Mouse (Mus musculus) liver, postnatal 0 days (tissue): ENCODE measurements around the gene Sgms1. TPM values are rescaled to one million over a fixed set of nuclear protein-coding genes. Genes with fewer than 3 reads are reported as not detected.
"Not testable (repeated sequence)": the region's sequence is repeated elsewhere in the genome, so short reads cannot be mapped to it uniquely, and the experiment has no call there.

Experiments used
- ATAC-seq: fragments of 200-750 bp; cut with Nextera tagmentation; 2 replicates; pipeline ENCODE4 v1.8.0; 2017; ENCODE audit warnings: mild to moderate bottlenecking, moderate library complexity
- DNase-seq: peaks from one replicate; pipeline ENCODE4 v3.0.0-alpha.2; 2016
- H3K27ac ChIP-seq: fragments of 300-500 bp; sonication (generic); 2 replicates; pipeline ENCODE4 v1.5.1; 2014; ENCODE audit warnings: antibody characterized with exemption, moderate library complexity, mild to moderate bottlenecking, low read depth
- H3K27me3 ChIP-seq: fragments of 300-500 bp; sonication (generic); 2 replicates; pipeline ENCODE4 v1.6.1; 2014; ENCODE audit warnings: low read length, control low read depth, mixed read lengths; ENCODE audit not compliant: insufficient read depth
- H3K36me3 ChIP-seq: fragments of 300-500 bp; sonication (generic); replicated peaks from 2 replicates; pipeline ENCODE4 v1.6.1; 2014; ENCODE audit warnings: mild to moderate bottlenecking, control low read depth, low read length, moderate library complexity, mixed read lengths; ENCODE audit not compliant: insufficient read depth
- H3K4me1 ChIP-seq: fragments of 300-500 bp; sonication (generic); 2 replicates; pipeline ENCODE4 v1.6.1; 2014; ENCODE audit warnings: antibody characterized with exemption, mild to moderate bottlenecking, control low read depth; ENCODE audit not compliant: insufficient read depth
- H3K4me2 ChIP-seq: fragments of 300-500 bp; sonication (generic); 2 replicates; pipeline ENCODE4 v1.6.1; 2014; ENCODE audit warnings: low read depth, mild to moderate bottlenecking, low read length, moderate library complexity, mixed read lengths
- H3K4me3 ChIP-seq: fragments of 300-500 bp; sonication (generic); 2 replicates; pipeline ENCODE4 v1.5.1; 2014; ENCODE audit warnings: low read depth, low read length
- H3K9ac ChIP-seq: fragments of 300-500 bp; sonication (generic); replicated peaks from 2 replicates; pipeline ENCODE4 v1.6.1; 2014; ENCODE audit warnings: mild to moderate bottlenecking, moderate library complexity
- H3K9me3 ChIP-seq: fragments of 300-500 bp; sonication (generic); 2 replicates; pipeline ENCODE4 v1.6.1; 2016; ENCODE audit warnings: mild to moderate bottlenecking, control low read depth, low read length, mixed read lengths
- CTCF ChIP-seq: sonication (generic); IDR thresholded peaks from 2 replicates; pipeline ENCODE4 v1.5.1; 2016; ENCODE audit warnings: antibody characterized with exemption, low read depth
- EP300 ChIP-seq: IDR thresholded peaks from 2 replicates; pipeline ENCODE4 v1.6.1; 2016; ENCODE audit warnings: antibody characterized with exemption, low read depth, mild to moderate bottlenecking
- WGBS: fragments of 180-500 bp; shearing (Covaris S2); extraction: QIAGEN DNeasy Blood & Tissue Kit; methylation state at CpG from one replicate; pipeline ENCODE4 v1.1.7; 2014; ENCODE audit not compliant: insufficient replicate concordance; 5-methylcytosine and 5-hydroxymethylcytosine counted together
- polyA plus RNA-seq: library from polyadenylated mRNA; unstranded; fragments of >200 nt; fragmentation: Nextera tagmentation; extraction: Ambion mirVana; gene quantifications from 2 replicates; pipeline ENCODE4 v1.2.1, GENCODE M21; 2015

Gene Sgms1
- polyA plus RNA-seq, 1 experiment from 2014 or later: 16.0 TPM

DNA sequence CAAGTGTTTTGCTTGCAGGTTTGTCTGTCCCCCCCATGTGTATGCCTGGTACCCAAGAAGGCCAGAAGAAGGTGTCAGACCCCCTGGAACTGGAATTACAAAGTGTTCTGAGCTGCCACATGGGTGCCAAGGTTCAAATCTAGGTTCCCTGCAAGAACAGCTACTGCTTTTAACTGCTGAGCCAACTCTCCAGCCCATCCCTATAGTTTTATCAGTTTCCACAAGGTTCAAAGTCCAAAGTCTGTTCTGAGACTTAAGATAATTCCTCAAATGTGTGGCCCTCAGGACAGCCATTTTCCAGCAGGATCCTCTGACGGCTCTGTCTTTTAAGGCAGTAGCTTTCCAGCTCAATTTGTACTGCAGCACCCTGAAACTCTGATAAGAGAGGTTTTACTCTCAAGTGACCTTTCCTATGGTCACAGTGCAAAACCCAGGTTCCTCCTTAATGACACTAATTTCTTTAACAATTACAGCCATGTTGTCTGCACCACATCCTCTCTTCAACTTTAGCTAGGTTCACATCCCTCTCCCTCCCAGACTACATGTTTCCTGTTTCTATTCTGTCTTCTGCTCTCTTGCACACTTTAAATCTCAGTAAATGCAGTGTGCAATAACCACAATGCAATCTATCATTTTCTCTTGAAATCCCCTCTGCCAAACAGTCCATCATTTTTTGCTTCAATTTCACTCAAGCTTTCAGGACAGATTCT, 28.4 kb downstream of the Sgms1 start:
- ATAC-seq: no peak

DNA sequence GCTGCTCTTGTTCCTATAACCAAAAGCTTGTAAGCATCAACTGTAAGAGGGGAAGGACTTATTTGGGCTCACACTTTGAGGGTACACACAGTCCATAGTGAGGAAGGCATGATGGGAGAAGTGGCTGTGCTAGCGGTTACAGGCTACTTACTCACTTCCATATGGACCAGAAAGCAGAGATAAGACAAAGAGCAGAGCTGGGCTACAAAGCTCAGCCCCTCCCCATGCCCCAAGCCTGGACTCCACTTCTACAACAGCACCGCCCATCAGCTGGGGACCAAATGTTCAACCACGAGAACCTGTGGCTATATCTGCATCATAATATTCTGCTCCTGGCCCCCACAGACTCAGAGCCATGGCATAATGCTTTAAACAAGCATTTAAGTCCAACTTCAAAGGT, 29.0 kb downstream of the Sgms1 start:
- H3K4me1 ChIP-seq: peaks cover 10% of the 10 kb centered on the region; the same call in 1 of the 2 replicates
- no peak overlapping the region for H3K4me3 ChIP-seq
- no peaks in the 10 kb centered on the region for H3K27me3 ChIP-seq
- TF ChIP-seq EP300: no peak
- no peak for TF ChIP-seq CTCF
- ATAC-seq (no peak), DNase-seq (no peak)
- 48% methylated on average over 3 of the region's 3 CpGs for WGBS
- H3K4me2 ChIP-seq: no peak overlapping the region
- no peaks in the 10 kb centered on the region for H3K36me3 ChIP-seq
- H3K9ac ChIP-seq: no peak overlapping the region
- no peak overlapping the region for H3K27ac ChIP-seq
- no peaks in the 10 kb centered on the region for H3K9me3 ChIP-seq

More for the DNA sequence above, 28.4 kb downstream of the Sgms1 start:
- peaks cover 10% of the 10 kb centered on the region; the same call in 1 of the 2 replicates for H3K4me1 ChIP-seq
- TF ChIP-seq CTCF: no peak
- TF ChIP-seq EP300: no peak
- no peaks in the 10 kb centered on the region for H3K36me3 ChIP-seq
- no peak overlapping the region for H3K4me2 ChIP-seq
- no peaks in the 10 kb centered on the region for H3K9me3 ChIP-seq
- no peaks in the 10 kb centered on the region for H3K27me3 ChIP-seq
- WGBS: 48% methylated on average over 1 of the region's 1 CpGs
- no peak overlapping the region for H3K4me3 ChIP-seq
- H3K27ac ChIP-seq: no peak overlapping the region
- H3K9ac ChIP-seq: no peak overlapping the region
- DNase-seq: no peak

DNA sequence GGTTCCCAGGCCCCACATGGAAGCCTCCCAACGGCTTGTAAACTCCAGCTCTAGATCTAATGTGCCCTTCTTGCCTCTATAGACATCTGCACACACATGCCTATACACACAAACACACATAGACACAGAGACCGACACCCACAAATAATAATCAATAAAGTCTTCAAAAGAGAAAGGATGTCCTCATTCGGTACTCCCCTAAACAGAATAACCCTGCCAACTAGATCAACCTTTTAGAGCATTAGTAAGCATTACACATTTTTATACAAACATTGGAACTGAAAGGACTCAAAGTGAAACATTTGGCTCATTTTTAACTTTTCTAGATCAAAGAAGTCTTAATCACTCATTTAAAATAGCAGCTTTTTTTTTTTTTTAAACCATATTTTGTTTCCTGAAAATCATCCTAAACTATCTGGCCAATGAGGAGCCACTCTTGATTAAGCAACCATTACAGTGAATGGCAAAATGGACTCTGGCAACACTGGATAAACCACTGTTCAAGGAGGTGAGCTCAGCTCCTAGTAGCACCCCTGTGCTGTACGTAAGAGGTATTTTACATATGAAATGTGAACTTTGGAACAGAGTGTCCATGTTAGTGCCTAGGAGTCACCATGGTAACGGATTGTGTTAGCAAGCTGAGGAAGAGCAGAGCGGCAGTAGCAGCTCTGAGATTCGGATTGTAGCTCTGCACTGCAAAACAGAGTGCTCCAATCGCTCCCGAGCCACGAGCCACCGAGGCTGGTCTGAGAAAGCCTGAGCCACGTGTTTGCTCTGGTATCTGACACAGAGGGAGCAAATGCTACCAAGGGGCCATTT, 30.6 kb downstream of the Sgms1 start:
- ATAC-seq: peak; percentile 97
- DNase-seq: no peak
- H3K9me3 ChIP-seq: no peaks in the 10 kb centered on the region
- H3K9ac ChIP-seq: no peak overlapping the region
- 63% methylated on average over 12 of the region's 12 CpGs for WGBS
- no peaks in the 10 kb centered on the region for H3K27me3 ChIP-seq
- H3K4me1 ChIP-seq: peaks cover 10% of the 10 kb centered on the region; the same call in 1 of the 2 replicates
- H3K27ac ChIP-seq: peak overlapping the region; percentile 51
- TF ChIP-seq CTCF: no peak
- no peak for TF ChIP-seq EP300
- no peaks in the 10 kb centered on the region for H3K36me3 ChIP-seq
- H3K4me3 ChIP-seq: no peak overlapping the region
- H3K4me2 ChIP-seq: peak overlapping the region; percentile 49; the same call in 1 of the 2 replicates

DNA sequence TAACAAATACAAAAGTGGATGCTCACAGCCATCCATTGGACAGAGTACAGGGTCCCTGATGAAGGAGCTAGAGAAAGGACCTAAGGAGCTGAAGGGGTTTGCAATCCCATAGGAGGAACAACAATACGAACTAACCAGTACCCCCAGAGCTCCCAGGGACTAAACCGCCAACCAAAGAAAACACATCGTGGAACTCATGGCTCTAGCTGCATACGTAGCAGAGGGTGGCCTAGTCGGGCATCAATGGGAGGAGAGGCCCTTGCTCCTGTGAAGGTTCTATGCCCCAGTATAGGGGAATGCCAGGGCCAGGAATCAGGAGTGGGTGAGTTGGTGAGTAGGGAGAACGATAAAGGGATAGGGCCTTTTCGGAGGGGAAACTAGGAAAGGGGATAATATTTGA, 31.5 kb downstream of the Sgms1 start:
- not testable (repeated sequence) for H3K27ac ChIP-seq, H3K9me3 ChIP-seq, H3K4me3 ChIP-seq, H3K27me3 ChIP-seq, H3K36me3 ChIP-seq, ATAC-seq, DNase-seq, H3K4me2 ChIP-seq, H3K9ac ChIP-seq
- 82% methylated on average over 7 of the region's 7 CpGs for WGBS
- H3K4me1 ChIP-seq: peaks cover 10% of the 10 kb centered on the region; the same call in 1 of the 2 replicates

DNA sequence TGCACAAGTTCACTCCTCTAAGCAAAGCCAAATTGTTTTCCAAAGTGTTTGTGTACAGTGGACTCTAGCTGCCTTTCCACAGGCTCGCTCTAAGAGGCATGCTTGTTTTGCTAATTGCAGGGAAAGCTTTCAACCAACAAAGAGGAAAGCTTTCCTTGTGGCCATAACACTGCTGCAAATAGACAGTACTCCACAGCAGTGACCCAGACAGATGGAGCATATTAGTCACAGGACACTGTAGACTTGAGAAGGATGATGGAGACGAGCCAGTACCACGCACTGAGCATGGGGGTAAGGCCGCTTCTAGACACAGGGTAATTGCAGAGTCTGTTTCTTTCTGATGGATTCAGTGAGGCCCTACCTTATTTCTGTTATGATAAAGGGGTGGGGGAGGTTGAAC, 33.3 kb downstream of the Sgms1 start:
- Histone ChIP-seq H3K27me3 (no peaks in the 10 kb centered on the region), H3K27ac (no peak overlapping the region), H3K4me2 (no peak overlapping the region), H3K9me3 (no peaks in the 10 kb centered on the region), H3K9ac (no peak overlapping the region), H3K4me3 (no peak overlapping the region), H3K4me1 (peaks cover 7% of the 10 kb centered on the region; the same call in 1 of the 2 replicates), H3K36me3 (no peaks in the 10 kb centered on the region)
- 74% methylated on average over 4 of the region's 4 CpGs for WGBS
- no peak for TF ChIP-seq EP300
- no peak for TF ChIP-seq CTCF
- DNase-seq (no peak), ATAC-seq (no peak)

DNA sequence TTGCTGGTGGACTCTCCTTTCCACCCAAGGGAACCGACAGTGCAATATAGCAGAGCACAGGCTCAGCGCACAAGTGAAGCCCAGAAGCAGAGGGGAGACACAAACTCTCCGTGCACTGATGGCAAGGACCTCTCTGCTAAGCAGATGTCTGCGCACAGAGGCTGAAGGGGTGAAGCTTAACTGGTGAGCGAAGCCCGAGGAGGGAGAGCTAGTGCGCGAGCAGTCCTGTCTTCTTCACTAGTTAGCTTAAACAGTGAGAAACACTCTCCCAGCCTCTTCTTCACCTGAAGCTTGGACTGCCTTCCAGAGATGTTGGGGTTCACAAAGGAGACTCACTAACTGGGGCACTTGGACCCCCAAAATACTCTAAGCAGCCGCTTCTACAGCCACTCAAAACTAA, 36.1 kb downstream of the Sgms1 start:
- no peak overlapping the region for H3K4me2 ChIP-seq
- DNase-seq: no peak
- H3K9me3 ChIP-seq: no peaks in the 10 kb centered on the region
- TF ChIP-seq EP300 (no peak), CTCF (no peak)
- ATAC-seq: no peak
- WGBS: 91% methylated on average over 9 of the region's 9 CpGs
- H3K27ac ChIP-seq: no peak overlapping the region
- H3K9ac ChIP-seq: no peak overlapping the region
- no peaks in the 10 kb centered on the region for H3K27me3 ChIP-seq
- no peaks in the 10 kb centered on the region for H3K36me3 ChIP-seq
- H3K4me3 ChIP-seq: no peak overlapping the region
- no peaks in the 10 kb centered on the region for H3K4me1 ChIP-seq
